Mouse (Mus musculus) lung, postnatal 4 days (tissue): ENCODE measurements around the gene F2rl3.

Experiments used
- DNase-seq, 2 experiments: peaks; one replicate each; pipeline ENCODE4 v3.0.0; 2021

Gene F2rl3

DNA sequence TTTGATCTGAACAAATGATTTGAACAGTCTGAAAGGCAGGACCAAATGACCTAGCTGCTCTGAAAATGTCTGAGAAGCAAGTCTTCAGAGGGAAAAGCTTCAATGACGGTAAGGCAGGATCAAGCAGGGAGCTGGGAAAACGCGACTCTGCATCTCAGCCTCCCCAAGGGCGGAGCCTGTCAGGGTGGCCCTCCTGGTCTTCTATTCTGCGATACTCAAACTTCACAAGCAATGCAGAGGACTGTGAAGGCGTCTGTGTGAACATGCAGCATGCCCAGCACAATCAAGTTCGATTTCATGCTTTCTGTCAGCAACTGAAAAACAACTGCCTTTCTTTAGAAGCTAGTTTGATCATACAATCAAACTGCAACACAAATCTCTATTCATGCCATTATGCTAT is 5.1 kb downstream of the F2rl3 start:
- no peak for DNase-seq

DNA sequence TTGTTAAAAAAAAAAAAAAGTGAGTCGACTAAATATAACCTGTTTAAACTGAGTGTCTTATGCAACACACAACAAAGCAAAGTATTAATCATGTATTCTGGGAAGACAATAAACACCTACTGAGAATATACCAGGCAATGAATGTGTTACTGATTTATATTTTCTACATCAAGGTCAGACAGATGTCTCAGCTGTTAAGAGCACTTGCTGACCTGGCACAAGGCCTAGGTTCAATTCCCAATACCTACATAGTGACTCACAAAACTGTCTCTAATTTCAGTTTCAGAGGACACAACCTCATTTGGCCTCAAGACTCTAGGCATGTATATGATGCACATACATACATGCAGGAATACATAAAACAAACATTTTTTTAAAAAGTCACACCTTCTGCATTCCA is 16.1 kb downstream of the F2rl3 start:
- DNase-seq: no peak

DNA sequence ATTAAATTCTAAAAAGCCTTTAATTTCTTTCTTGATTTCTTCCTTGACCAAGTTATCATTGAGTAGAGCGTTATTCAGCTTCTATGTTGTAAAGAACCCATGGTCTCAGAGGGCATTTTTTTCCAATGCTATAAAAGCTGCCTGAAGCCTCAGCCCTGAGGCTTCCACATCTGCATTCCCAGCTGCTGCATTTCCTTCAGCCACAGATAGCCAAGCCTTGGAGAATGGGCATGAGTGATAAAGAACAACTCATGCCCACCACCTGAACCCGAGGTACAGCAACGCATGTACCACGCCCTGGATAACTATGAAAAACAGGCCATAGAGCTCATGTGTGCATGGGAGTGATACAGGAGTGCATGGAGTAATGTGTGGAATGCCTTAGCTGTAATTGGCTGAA is 19.0 kb downstream of the F2rl3 start:
- no peak for DNase-seq

DNA sequence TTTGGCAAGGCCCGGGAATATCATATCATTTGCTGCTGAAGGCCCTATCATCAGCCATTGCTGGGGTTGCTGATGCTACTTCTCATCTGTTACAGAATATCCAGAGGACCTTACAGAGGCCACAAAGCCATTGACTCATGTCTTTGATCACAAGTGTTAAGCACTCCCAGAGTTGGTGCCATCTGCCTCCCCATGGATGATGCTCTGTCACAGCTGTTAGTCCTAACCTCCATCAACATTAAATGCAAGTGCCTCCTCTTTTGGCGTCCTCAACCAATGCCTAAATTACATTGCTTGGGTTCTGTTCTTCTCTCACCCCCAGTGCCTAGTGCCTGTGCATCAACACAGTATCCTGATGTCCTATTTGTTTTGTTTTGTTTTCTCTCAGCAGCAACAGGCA is 39.9 kb downstream of the F2rl3 start:
- DNase-seq: no peak

DNA sequence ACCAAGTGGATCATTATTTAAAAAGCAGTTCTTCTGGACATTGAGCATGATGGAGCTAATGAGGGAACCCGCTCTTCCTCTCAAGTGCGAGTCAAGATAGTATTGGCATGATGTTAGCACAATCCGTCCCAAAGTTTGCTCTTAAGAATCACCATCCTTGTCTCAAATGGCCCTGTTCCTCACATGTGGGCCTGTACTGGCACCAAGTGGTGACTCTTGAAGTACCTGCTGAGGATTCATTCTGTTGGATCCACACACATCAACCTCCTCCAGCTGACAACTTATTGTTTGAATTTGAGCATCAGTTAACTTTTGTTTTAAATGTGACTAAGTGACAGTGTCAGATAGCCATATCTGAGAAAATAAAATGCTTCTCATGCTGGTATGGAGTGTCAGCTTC is 51.0 kb downstream of the F2rl3 start:
- DNase-seq: no peak
